Mouse (Mus musculus) megakaryocyte-erythroid progenitor cell, adult 5-6 weeks (primary cell): ENCODE data around the gene Fbxo30. TPM values are rescaled to one million over a fixed set of nuclear protein-coding genes. Genes with fewer than 3 reads are reported as not detected.
"Not testable (repeated sequence)": the region's sequence is repeated elsewhere in the genome, so short reads cannot be mapped to it uniquely, and the experiment has no call there.

Source experiments
- ATAC-seq: replicated peaks from 2 replicates; pipeline ENCODE4 v1.8.0; 2016; ENCODE audit warnings: mild to moderate bottlenecking, inconsistent platforms; ENCODE audit not compliant: severe bottlenecking, poor library complexity, low FRiP score, low TSS enrichment
- total RNA-seq, 2 experiments: library from RNA; stranded (forward) in 1 of 2; stranded (reverse) in 1 of 2; fragments of 200-1000, 215-1000 nt in 1 of 2; fragments of >200 nt in 1 of 2; fragmentation: Nextera tagmentation in 1 of 2; gene quantifications; 2 replicates each; pipeline ENCODE4 v1.2.3; 2014 to 2017

Gene Fbxo30
- total RNA-seq, 2 experiments from 2014 or later = 16.8 to 19.3 TPM

- not testable (repeated sequence) for ATAC-seq
These were observed 36.8 kb downstream of the Fbxo30 start for GRCm38 (mm10) chr10:11317856-11318454.

GRCm38 (mm10) chr10:11319446-11319970, 38.4 kb downstream of the Fbxo30 start:
- ATAC-seq = no peak

GRCm38 (mm10) chr10:11322316-11322715, 41.2 kb downstream of the Fbxo30 start:
- peak; percentile 16 for ATAC-seq

- peak; percentile 97 for ATAC-seq
These were observed 42.2 kb downstream of the Fbxo30 start for GRCm38 (mm10) chr10:11323202-11323898.

GRCm38 (mm10) chr10:11326526-11326925, 45.4 kb downstream of the Fbxo30 start:
- no peak for ATAC-seq

GRCm38 (mm10) chr10:11343205-11344141, 62.3 kb downstream of the Fbxo30 start, which contains the start of gene Epm2a:
Gene Epm2a (plus strand): TSS chr10:11343404.
- peak; percentile 96 for ATAC-seq

- ATAC-seq = peak; percentile 31; the same call in 1 of the 2 replicates
These were observed 63.7 kb downstream of the Fbxo30 start for GRCm38 (mm10) chr10:11344536-11345468.

Other genes with a start within 250 kb of the Fbxo30 start
- gene Grm1, start 199.0 kb upstream of the Fbxo30 start, total RNA-seq (2014; fragmentation: Nextera tagmentation) = not detected in 2 replicates
- gene Grm1, start 199.0 kb upstream of the Fbxo30 start, total RNA-seq (2017) = not detected in 2 replicates
- 21.9 and 27.3 TPM in 2 replicates for gene Shprh, start 131.9 kb upstream of the Fbxo30 start, total RNA-seq (2014; fragmentation: Nextera tagmentation)
- gene Shprh, start 131.9 kb upstream of the Fbxo30 start, total RNA-seq (2017) = 18.0 and 25.3 TPM in 2 replicates
- gene Epm2a, start 62.1 kb downstream of the Fbxo30 start, total RNA-seq (2014; fragmentation: Nextera tagmentation) = 1.4 and 1.9 TPM in 2 replicates
- gene Epm2a, start 62.1 kb downstream of the Fbxo30 start, total RNA-seq (2017) = 3.4 and 6.5 TPM in 2 replicates